Comparison of ENCODE assay signal across 8 mouse cellular contexts in the genomic region with DNA sequence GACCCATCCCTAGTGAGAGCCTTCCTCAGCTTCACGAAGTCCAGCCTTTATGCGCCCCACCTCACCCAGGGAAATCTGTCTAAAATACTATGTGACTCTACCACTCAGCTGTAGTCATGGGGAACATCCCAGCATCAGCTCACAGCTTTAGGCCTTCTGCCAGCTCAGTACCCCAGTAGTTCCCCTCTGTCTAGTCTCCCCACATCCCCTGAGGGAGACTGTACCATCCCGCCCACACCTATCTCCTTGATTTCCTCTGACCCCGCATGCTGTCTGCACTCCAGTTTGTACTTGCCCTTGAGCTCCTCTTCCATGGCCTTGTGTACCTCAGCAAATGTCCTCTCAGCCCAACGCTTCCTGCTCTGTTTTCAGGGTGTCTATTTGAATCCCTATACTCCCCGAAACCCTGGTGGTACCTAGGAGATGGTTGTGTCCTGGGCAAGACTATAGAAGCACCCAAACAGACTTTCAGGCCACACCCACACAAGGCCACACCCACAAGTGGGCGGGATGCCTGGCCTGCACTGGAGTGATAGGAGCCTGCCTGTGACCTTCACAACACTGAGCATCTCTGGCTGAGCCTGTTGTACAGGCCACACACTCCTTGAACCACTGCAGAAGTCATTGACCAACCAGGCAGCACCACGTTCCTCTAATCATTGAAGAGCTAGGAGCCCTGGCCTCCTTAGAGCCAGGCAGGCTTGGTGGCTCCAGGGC. TPM values are rescaled to one million over a fixed set of nuclear protein-coding genes. Genes with fewer than 3 reads are reported as not detected.
DNase-seq lines count a peak whose midpoint lies in the region; ATAC-seq and TF ChIP-seq lines count a peak whose summit lies in the region.

No protein-coding gene starts in this region.

- no peak for TF ChIP-seq POLR2A in thymus, adult 2 months (IDR thresholded peaks at IDR 0.05; ENCODE audit: control insufficient read depth, extremely low read depth, insufficient read depth, low read length, poor library complexity)

- H3K27me3 ChIP-seq in thymus, adult 2 months (ENCODE audit: control insufficient read depth, insufficient read depth, low read length) = no peaks in the 10 kb centered on the region; the same call in 1 of the 2 replicates
- H3K27me3 ChIP-seq in midbrain, embryonic 11.5 days (ENCODE audit: control insufficient read depth, insufficient read depth, low read length) = no peaks in the 10 kb centered on the region

- H3K36me3 ChIP-seq in thymus, adult 2 months (ENCODE audit: control insufficient read depth, insufficient read depth, low read length) = no peaks in the 10 kb centered on the region
- H3K36me3 ChIP-seq in midbrain, embryonic 11.5 days (ENCODE audit: control insufficient read depth, insufficient read depth, low read length) = peaks cover 13% of the 10 kb centered on the region

- no peak overlapping the region for H3K9ac ChIP-seq in midbrain, embryonic 11.5 days (ENCODE audit: low read length)

- peak; percentile 49 for DNase-seq in embryo, embryonic 10 days (ENCODE audit: low spot score)
- DNase-seq in embryo, embryonic 9.5 days (ENCODE audit: extremely low spot score) = no peak
- peak; percentile 6 for DNase-seq in thymus, adult 2 months
- DNase-seq in thymus, adult 18-20 months = no peak
- DNase-seq in kidney, postnatal 4 days = peak; percentile 45 to 53
- peak; percentile 46 for DNase-seq in testis, postnatal 14 days (ENCODE audit: low spot score)
- DNase-seq in midbrain, embryonic 11.5 days (ENCODE audit: low spot score, missing footprints) = no peak
- no peak for DNase-seq in layer of hippocampus, adult 9-10 months (ENCODE audit: low spot score)

- no peak overlapping the region for H3K4me3 ChIP-seq in thymus, adult 2 months (ENCODE audit: control insufficient read depth, insufficient read depth, low read length)
- H3K4me3 ChIP-seq in midbrain, embryonic 11.5 days (ENCODE audit: low read depth, low read length) = no peak overlapping the region

- no peaks in the 10 kb centered on the region for H3K9me3 ChIP-seq in midbrain, embryonic 11.5 days (ENCODE audit: control insufficient read depth, low read length)

- ATAC-seq in midbrain, embryonic 11.5 days (ENCODE audit: low FRiP score) = no peak

- no peak overlapping the region for H3K27ac ChIP-seq in thymus, adult 2 months (ENCODE audit: control insufficient read depth, insufficient read depth, low read length)
- H3K27ac ChIP-seq in midbrain, embryonic 11.5 days (ENCODE audit: low read depth, low read length) = no peak overlapping the region

- H3K4me1 ChIP-seq in thymus, adult 2 months (replicated peaks; ENCODE audit: control insufficient read depth, insufficient read depth, low read length) = no peaks in the 10 kb centered on the region
- H3K4me1 ChIP-seq in midbrain, embryonic 11.5 days (ENCODE audit: control insufficient read depth, insufficient read depth, low read length) = no peaks in the 10 kb centered on the region

- no peak overlapping the region for H3K4me2 ChIP-seq in midbrain, embryonic 11.5 days

- TF ChIP-seq CTCF in thymus, adult 2 months (IDR thresholded peaks at IDR 0.05; ENCODE audit: borderline replicate concordance, control insufficient read depth, extremely low read depth, insufficient read depth, low read length, poor library complexity) = no peak

- 85% methylated on average over 8 of the region's 8 CpGs for WGBS in thymus, adult 2 months
- 66% methylated on average over 8 of the region's 8 CpGs for WGBS in midbrain, embryonic 11.5 days

RNA-seq across cellular contexts. Expression of a gene that starts 26.4 kb away (rescaled TPM):
- 13.3 and 16.5 TPM in 2 replicates for polyA plus RNA-seq in thymus, adult 2 months (2012; rRNA removed)
- polyA plus RNA-seq in midbrain, embryonic 11.5 days (2014; fragmentation: Nextera tagmentation; extraction: Ambion mirVana) = 44.0 and 50.9 TPM in 2 replicates

RNA-seq across cellular contexts. Expression of a gene that starts 30.4 kb away (rescaled TPM):
- 0.13 and 0.32 TPM in 2 replicates for polyA plus RNA-seq in thymus, adult 2 months (2012; rRNA removed)
- not detected in 2 replicates for polyA plus RNA-seq in midbrain, embryonic 11.5 days (2014; fragmentation: Nextera tagmentation; extraction: Ambion mirVana)

RNA-seq across cellular contexts. Expression of a gene that starts 55.8 kb away (rescaled TPM):
- polyA plus RNA-seq in thymus, adult 2 months (2012; rRNA removed) = 18.3 and 222 TPM in 2 replicates
- polyA plus RNA-seq in midbrain, embryonic 11.5 days (2014; fragmentation: Nextera tagmentation; extraction: Ambion mirVana) = 16.7 and 18.6 TPM in 2 replicates

RNA-seq across cellular contexts. Expression of a gene that starts 55.9 kb away (rescaled TPM):
- polyA plus RNA-seq in thymus, adult 2 months (2012; rRNA removed) = 0.46 TPM in 1 of 2 replicates, not detected in the other
- polyA plus RNA-seq in midbrain, embryonic 11.5 days (2014; fragmentation: Nextera tagmentation; extraction: Ambion mirVana) = not detected in 2 replicates

Comparison
In these comparisons a context has a peak if more than half of its experiments do, and no peak if none do; other contexts are left out.
1. DNase-seq: peak in embryo, embryonic 10 days (single experiment), thymus, adult 2 months (single experiment), kidney, postnatal 4 days (2 of 2) and testis, postnatal 14 days (single experiment); none in embryo, embryonic 9.5 days (single experiment), thymus, adult 18-20 months (0 of 2), midbrain, embryonic 11.5 days (single experiment) and layer of hippocampus, adult 9-10 months (single experiment).